Comparison of ENCODE assay signal across 9 mouse cellular contexts in genomic region chr9:100599761-100600328, GRCm38 (mm10). TPM values are rescaled to one million over a fixed set of nuclear protein-coding genes. Genes with fewer than 3 reads are reported as not detected.
DNase-seq lines count a peak whose midpoint lies in the region.
"Had no signal": no experiment of that assay in that cellular context is flagged by ENCODE, and none has a peak within 500 bp of the region (broad histone marks: within the 10 kb centered on the region; RNA-seq: fewer than 3 reads in every experiment).

No protein-coding gene starts in this region.

- peak; percentile 54 for DNase-seq in adrenal gland, adult 2 months
- no peak for DNase-seq in adrenal gland, postnatal 4 days (ENCODE audit: low spot score in 2 of 2)
- DNase-seq in 3T3-L1 (ENCODE audit: low read depth, low spot score), result peak; percentile 58
- DNase-seq in embryo, embryonic 11 days, result peak; percentile 43
- peak; percentile 67 for DNase-seq in mesoderm, embryonic 11.5 days (ENCODE audit: low read depth, low spot score)
- no peak for DNase-seq in kidney, adult 9 months
- DNase-seq in layer of hippocampus, postnatal 10 days (ENCODE audit: low spot score in 2 of 2), result no peak
- no peak for DNase-seq in cerebellum, adult 11 months
- DNase-seq: lung, postnatal 10 days had no signal

RNA-seq across cellular contexts. Expression of gene Stag1, which starts 2.2 kb away (rescaled TPM):
- 10 to 100 TPM; 29.1 to 37.7 TPM for total RNA-seq in adrenal gland, adult 2 months (2021)
- polyA plus RNA-seq in adrenal gland, adult 2 months (2012; rRNA removed), result 1.7 and 2.7 TPM in 2 replicates
- total RNA-seq in adrenal gland, postnatal 4 days (2021), result 10 to 100 TPM; 56.9 to 57.5 TPM
- 10 to 100 TPM; 39.1 to 53.4 TPM for total RNA-seq in layer of hippocampus, postnatal 10 days (2021)

RNA-seq across cellular contexts. Expression of gene Slc35g2, which starts 29.0 kb away (rescaled TPM):
- 10 to 100 TPM in 1 of 2 experiments, 1 to 10 TPM in 1; 6.2 to 13.2 TPM for total RNA-seq in adrenal gland, adult 2 months (2021)
- polyA plus RNA-seq in adrenal gland, adult 2 months (2012; rRNA removed), result 0.95 and 1.8 TPM in 2 replicates
- 1 to 10 TPM; 8.7 to 9.5 TPM for total RNA-seq in adrenal gland, postnatal 4 days (2021)
- total RNA-seq in layer of hippocampus, postnatal 10 days (2021), result 10 to 100 TPM; 11.4 to 12.0 TPM

RNA-seq across cellular contexts. Expression of gene Nck1, which starts 53.9 kb away (rescaled TPM):
- 10 to 100 TPM; 45.5 to 46.7 TPM for total RNA-seq in adrenal gland, adult 2 months (2021)
- 0.29 and 0.39 TPM in 2 replicates for polyA plus RNA-seq in adrenal gland, adult 2 months (2012; rRNA removed)
- 10 to 100 TPM; 47.5 to 48.0 TPM for total RNA-seq in adrenal gland, postnatal 4 days (2021)
- total RNA-seq in layer of hippocampus, postnatal 10 days (2021), result 10 to 100 TPM; 25.0 to 30.4 TPM

Comparison
In these comparisons a context has a peak if more than half of its experiments do, and no peak if none do; other contexts are left out.
1. DNase-seq: peak in adrenal gland, adult 2 months (single experiment), 3T3-L1 (single experiment), embryo, embryonic 11 days (single experiment) and mesoderm, embryonic 11.5 days (single experiment); none in adrenal gland, postnatal 4 days (0 of 2), kidney, adult 9 months (single experiment), layer of hippocampus, postnatal 10 days (0 of 2) and cerebellum, adult 11 months (single experiment).